Mouse (Mus musculus): ENCODE results near the gene Cmss1.

The Cmss1 gene

GRCm38 (mm10) chr16:57556244-57556643 is 50.4 kb downstream of the Cmss1 start:
- no peak for DNase-seq

- DNase-seq = no peak
These were observed 51.0 kb downstream of the Cmss1 start for GRCm38 (mm10) chr16:57555667-57556066.

GRCm38 (mm10) chr16:57554886-57555400 is 51.7 kb downstream of the Cmss1 start:
- DNase-seq = no peak

GRCm38 (mm10) chr16:57553235-57553634 is 53.4 kb downstream of the Cmss1 start:
- DNase-seq = no peak

GRCm38 (mm10) chr16:57552709-57553108 is 54.0 kb downstream of the Cmss1 start:
- DNase-seq = no peak

GRCm38 (mm10) chr16:57551617-57552016 is 55.0 kb downstream of the Cmss1 start:
- DNase-seq = no peak

- DNase-seq = no peak
These were observed 55.8 kb downstream of the Cmss1 start for GRCm38 (mm10) chr16:57550817-57551216.

GRCm38 (mm10) chr16:57550088-57550487 is 56.6 kb downstream of the Cmss1 start:
- DNase-seq = no peak

GRCm38 (mm10) chr16:57549061-57550037 is 57.3 kb downstream of the Cmss1 start:
- peak; percentile 86 for DNase-seq

- no peak for DNase-seq
These were observed 58.1 kb downstream of the Cmss1 start for GRCm38 (mm10) chr16:57548608-57549007.

- no peak for DNase-seq
These were observed 60.3 kb downstream of the Cmss1 start for GRCm38 (mm10) chr16:57546355-57546754.

GRCm38 (mm10) chr16:57544441-57544840 is 62.2 kb downstream of the Cmss1 start:
- DNase-seq = no peak

- DNase-seq = no peak
These were observed 63.4 kb downstream of the Cmss1 start for GRCm38 (mm10) chr16:57543243-57543642.

- DNase-seq = no peak
These were observed 70.2 kb downstream of the Cmss1 start for GRCm38 (mm10) chr16:57536511-57536910.

GRCm38 (mm10) chr16:57534811-57535210 is 71.9 kb downstream of the Cmss1 start:
- no peak for DNase-seq

- no peak for DNase-seq
These were observed 72.3 kb downstream of the Cmss1 start for GRCm38 (mm10) chr16:57534365-57534764.

GRCm38 (mm10) chr16:57532081-57532493 is 74.6 kb downstream of the Cmss1 start:
- DNase-seq = no peak

- no peak for DNase-seq
These were observed 76.1 kb downstream of the Cmss1 start for GRCm38 (mm10) chr16:57530547-57530946.

GRCm38 (mm10) chr16:57528457-57528856 is 78.2 kb downstream of the Cmss1 start:
- no peak for DNase-seq

GRCm38 (mm10) chr16:57526893-57527292 is 79.8 kb downstream of the Cmss1 start:
- DNase-seq = no peak

- no peak for DNase-seq
These were observed 81.2 kb downstream of the Cmss1 start for GRCm38 (mm10) chr16:57525476-57525875.

GRCm38 (mm10) chr16:57525046-57525445 is 81.6 kb downstream of the Cmss1 start:
- no peak for DNase-seq

GRCm38 (mm10) chr16:57515636-57516035 is 91.0 kb downstream of the Cmss1 start:
- DNase-seq = no peak

- no peak for DNase-seq
These were observed 92.3 kb downstream of the Cmss1 start for GRCm38 (mm10) chr16:57514371-57514770.

Data from lung, postnatal 14 days (tissue).